Comparison of ENCODE assay signal across 8 mouse cellular contexts in genomic region chr11:69804972-69805909, GRCm38 (mm10). TPM values are rescaled to one million over a fixed set of nuclear protein-coding genes. Genes with fewer than 3 reads are reported as not detected.
DNase-seq lines count a peak whose midpoint lies in the region; ATAC-seq and TF ChIP-seq lines count a peak whose summit lies in the region.

Gene Tmem102, minus strand, starts transcription at chr11:69805624.

- H3K9ac ChIP-seq in heart, adult 2 months (ENCODE audit: low read depth, low read length) = no peak within 1 kb of the TSS
- no peak within 1 kb of the TSS for H3K9ac ChIP-seq in midbrain, embryonic 11.5 days (ENCODE audit: low read length)

- H3K9me3 ChIP-seq in midbrain, embryonic 11.5 days (ENCODE audit: control insufficient read depth, low read length) = no peaks in the 10 kb centered on the region

- DNase-seq in heart, adult 2 months = no peak
- DNase-seq in heart, adult 9 months (ENCODE audit: low spot score in 2 of 2) = no peak
- no peak for DNase-seq in gonadal fat pad, adult 2 months (ENCODE audit: low read depth)
- DNase-seq in kidney, postnatal 25 days = peak; percentile 81 to 93
- peak; percentile 87 for DNase-seq in midbrain, embryonic 11.5 days (ENCODE audit: low spot score, missing footprints)
- DNase-seq in layer of hippocampus, adult 2 months (ENCODE audit: low spot score in 2 of 2) = no peak
- no peak for DNase-seq in frontal cortex, postnatal 10 days (ENCODE audit: low spot score in 2 of 2)

- H3K36me3 ChIP-seq in heart, adult 2 months (ENCODE audit: control insufficient read depth, insufficient read depth, low read length) = no peaks in the 10 kb centered on the region
- no peaks in the 10 kb centered on the region for H3K36me3 ChIP-seq in midbrain, embryonic 11.5 days (ENCODE audit: control insufficient read depth, insufficient read depth, low read length)

- no peak for TF ChIP-seq CTCF in heart, adult 2 months (IDR thresholded peaks at IDR 0.05)
- TF ChIP-seq CTCF in layer of hippocampus, adult 2 months (conservative IDR thresholded peaks at IDR 0.05) = no peak

- WGBS in heart, adult 2 months = 46% methylated on average over 29 of the region's 29 CpGs
- WGBS in midbrain, embryonic 11.5 days = 6% methylated on average over 29 of the region's 29 CpGs

- no peaks in the 10 kb centered on the region for H3K79me2 ChIP-seq in heart, adult 2 months (replicated peaks; ENCODE audit: control insufficient read depth, insufficient read depth, low read length)

- TF ChIP-seq EP300 in heart, adult 2 months (IDR thresholded peaks at IDR 0.05; ENCODE audit: insufficient read depth, low read depth, low read length) = no peak

- H3K4me1 ChIP-seq in heart, adult 2 months (ENCODE audit: control insufficient read depth, insufficient read depth, low read length) = peaks cover 4% of the 10 kb centered on the region; the same call in 1 of the 2 replicates
- peaks cover 37% of the 10 kb centered on the region for H3K4me1 ChIP-seq in midbrain, embryonic 11.5 days (ENCODE audit: control insufficient read depth, insufficient read depth, low read length)

- TF ChIP-seq POLR2A in heart, adult 2 months (IDR thresholded peaks at IDR 0.05; ENCODE audit: insufficient read depth, low read depth, low read length) = no peak

- ATAC-seq in midbrain, embryonic 11.5 days (ENCODE audit: low FRiP score) = no peak
- ATAC-seq in erythroblast, adult 5-6 weeks (replicated peaks; ENCODE audit: low FRiP score, poor library complexity, severe bottlenecking) = no peak

- H3K4me2 ChIP-seq in midbrain, embryonic 11.5 days = 0 out of 2 replicates have a peak within 1 kb of the TSS, but pooled peaks have one; percentile 11

- intact Hi-C loops in heart, adult 2 months (cut with DNase I) = no loop called here

- no peaks in the 10 kb centered on the region for H3K27me3 ChIP-seq in heart, adult 2 months (ENCODE audit: control insufficient read depth, insufficient read depth, low read length)
- H3K27me3 ChIP-seq in midbrain, embryonic 11.5 days (ENCODE audit: control insufficient read depth, insufficient read depth, low read length) = peaks cover 51% of the 10 kb centered on the region

- H3K27ac ChIP-seq in heart, adult 2 months = no peak within 1 kb of the TSS
- no peak within 1 kb of the TSS for H3K27ac ChIP-seq in midbrain, embryonic 11.5 days (ENCODE audit: low read depth, low read length)
- no peak within 1 kb of the TSS for H3K27ac ChIP-seq in layer of hippocampus, adult 2 months

- peak within 1 kb of the TSS; percentile 68; the same call in 1 of the 2 replicates for H3K4me3 ChIP-seq in heart, adult 2 months
- peak within 1 kb of the TSS; percentile 44; the same call in 1 of the 2 replicates for H3K4me3 ChIP-seq in midbrain, embryonic 11.5 days (ENCODE audit: low read depth, low read length)
- no peak within 1 kb of the TSS; the same call in 1 of the 2 replicates for H3K4me3 ChIP-seq in layer of hippocampus, adult 2 months

RNA-seq across cellular contexts. Expression of gene Tmem102, which starts in this region (rescaled TPM):
- total RNA-seq in heart, adult 2 months (2021) = under 1 TPM; 0.25 to 0.29 TPM
- polyA plus RNA-seq in heart, adult 2 months (2012; rRNA removed) = 0.44 and 0.47 TPM in 2 replicates
- 12.9 and 20.5 TPM in 2 replicates for polyA plus RNA-seq in gonadal fat pad, adult 2 months (2012; rRNA removed)
- polyA plus RNA-seq in midbrain, embryonic 11.5 days (2014; fragmentation: Nextera tagmentation; extraction: Ambion mirVana) = 0.20 and 0.23 TPM in 2 replicates
- total RNA-seq in layer of hippocampus, adult 2 months (2021) = not detected
- total RNA-seq in erythroblast, adult 5-6 weeks (2015; ENCODE audit: low replicate concordance) = not detected in 2 replicates
- not detected in 2 replicates for total RNA-seq in erythroblast, adult 5-6 weeks (2017; ENCODE audit: low replicate concordance)

Comparison
In these comparisons a context has a peak if more than half of its experiments do, and no peak if none do; other contexts are left out.
1. Peak in DNase-seq, H3K4me3 ChIP-seq and H3K4me2 ChIP-seq in midbrain, embryonic 11.5 days; RNA of the gene not detected or under 1 TPM.
2. DNase-seq: peak in kidney, postnatal 25 days (2 of 2); none in heart, adult 2 months (0 of 2), heart, adult 9 months (0 of 2), gonadal fat pad, adult 2 months (single experiment), layer of hippocampus, adult 2 months (0 of 2) and frontal cortex, postnatal 10 days (0 of 2).